Mouse (Mus musculus) erythroid progenitor cell, adult 5-6 weeks (primary cell): ENCODE results near the gene Dcaf7. TPM values are rescaled to one million over a fixed set of nuclear protein-coding genes. Genes with fewer than 3 reads are reported as not detected.

ENCODE experiments used
- ATAC-seq: replicated peaks from 2 replicates; pipeline ENCODE4 v1.8.0; 2016; ENCODE audit warnings: moderate number of reproducible peaks, mild to moderate bottlenecking, moderate TSS enrichment, inconsistent platforms; ENCODE audit not compliant: poor library complexity, low FRiP score, severe bottlenecking
- total RNA-seq, 2 experiments: library from RNA; stranded (forward) in 1 of 2; stranded (reverse) in 1 of 2; fragments of 150-400 nt in 1 of 2; fragments of 186-747, 209-891 nt in 1 of 2; gene quantifications; 2 replicates each; pipeline versions ENCODE4 v1.2.3 to v1.2.4; 2015 to 2017; ENCODE audit warnings: low replicate concordance in 2 of 2

The Dcaf7 gene
- total RNA-seq, 2 experiments from 2014 or later: 25.2 to 26.9 TPM

DNA sequence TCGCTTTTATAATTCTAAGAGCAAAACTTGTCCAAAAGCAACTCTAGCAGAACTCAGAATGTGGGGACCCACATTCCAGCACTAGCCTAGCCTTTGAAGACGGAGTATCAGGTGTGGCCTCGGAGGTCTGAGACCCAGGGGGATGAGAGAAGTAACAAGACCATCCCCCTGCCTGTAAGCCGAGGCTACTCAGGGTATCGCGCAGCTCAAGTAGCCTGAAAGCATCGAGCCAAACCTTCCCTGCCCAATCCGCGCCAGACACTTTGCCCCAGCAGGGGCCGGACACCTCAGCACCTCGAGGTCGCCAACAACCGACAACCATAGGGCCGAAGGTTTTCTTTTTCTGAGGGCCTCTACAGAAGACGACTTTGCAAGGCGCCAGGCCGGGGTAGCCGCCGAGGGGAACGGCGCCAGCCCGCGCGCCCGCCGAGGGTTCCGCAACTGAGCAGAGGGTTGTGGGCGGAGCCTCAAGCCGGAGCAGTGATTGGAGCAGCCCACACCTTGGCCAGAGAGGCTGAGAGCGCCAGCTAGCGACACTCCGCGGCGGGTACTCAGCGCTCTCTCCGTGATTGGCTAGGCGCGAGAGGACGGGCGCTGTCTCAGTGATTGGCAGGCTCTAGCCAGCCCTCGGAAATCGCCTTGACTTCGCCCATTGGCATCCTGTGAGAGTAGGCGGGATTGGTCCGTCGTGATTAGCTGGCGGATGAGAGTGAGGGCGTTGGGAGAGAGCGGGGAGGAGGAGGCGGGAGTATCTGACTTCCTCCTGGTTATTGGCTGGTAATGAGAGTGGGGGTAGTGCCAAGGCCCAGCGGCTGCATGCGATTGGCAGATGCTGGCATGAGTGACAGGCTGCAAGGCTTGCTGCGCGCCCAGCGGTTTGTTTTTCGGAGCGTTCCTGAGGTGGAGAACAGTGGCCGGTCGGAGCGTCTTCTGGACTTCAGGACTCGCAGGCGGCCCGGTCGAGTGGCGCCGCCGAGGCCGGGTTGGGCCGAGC, 47.3 kb downstream of the Dcaf7 start, which contains the start of gene Map3k3:
TSS of gene Map3k3 (plus strand) at position 906 of the 994 bp plus-strand sequence.
- ATAC-seq: peak; percentile 98

- 0 out of 2 replicates have a peak, but pooled peaks have one; percentile 22 for ATAC-seq
Observed at GRCm38 (mm10) chr11:106084911-106085561, 48.4 kb downstream of the Dcaf7 start.

DNA sequence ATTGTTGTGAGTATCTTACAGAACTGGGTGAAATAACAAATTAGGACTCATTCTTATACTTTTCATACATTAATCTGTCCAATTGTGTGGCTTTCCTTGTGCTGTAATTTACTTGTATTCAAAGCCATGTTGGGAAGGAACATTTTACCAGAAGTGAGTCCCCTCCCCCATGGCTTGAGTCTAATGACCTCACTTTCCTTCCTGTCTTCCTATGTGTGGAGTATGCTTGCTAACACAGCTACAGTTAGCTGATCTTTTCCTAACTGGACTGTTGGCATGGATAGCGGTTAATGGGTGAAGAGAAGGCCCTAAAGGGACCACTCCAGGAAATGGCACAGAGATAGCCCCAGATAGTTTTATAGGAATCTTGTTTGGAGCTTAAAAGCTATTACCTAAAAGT, 61.6 kb downstream of the Dcaf7 start:
- no peak for ATAC-seq

GRCm38 (mm10) chr11:106102866-106103265, 66.2 kb downstream of the Dcaf7 start:
- no peak for ATAC-seq

GRCm38 (mm10) chr11:106106047-106106587, 69.4 kb downstream of the Dcaf7 start:
- ATAC-seq: no peak

Other genes starting within 250 kb of the Dcaf7 start
- 3.4 TPM in 1 of 2 replicates, not detected in the other for gene Cyb561, start 83.5 kb upstream of the Dcaf7 start, total RNA-seq (2015; ENCODE audit: low replicate concordance)
- 1.5 TPM in 1 of 2 replicates, not detected in the other for gene Cyb561, start 83.5 kb upstream of the Dcaf7 start, total RNA-seq (2017; ENCODE audit: low replicate concordance)
- gene Ace, start 68.9 kb upstream of the Dcaf7 start, total RNA-seq (2015; ENCODE audit: low replicate concordance): 1.8 and 2.1 TPM in 2 replicates
- 1.1 and 1.2 TPM in 2 replicates for gene Ace, start 68.9 kb upstream of the Dcaf7 start, total RNA-seq (2017; ENCODE audit: low replicate concordance)
- not detected in 2 replicates for gene Ace3, start 42.2 kb upstream of the Dcaf7 start, total RNA-seq (2015; ENCODE audit: low replicate concordance)
- gene Ace3, start 42.2 kb upstream of the Dcaf7 start, total RNA-seq (2017; ENCODE audit: low replicate concordance): not detected in 2 replicates
- gene Kcnh6, start 28.7 kb upstream of the Dcaf7 start, total RNA-seq (2015; ENCODE audit: low replicate concordance): not detected in 2 replicates
- gene Kcnh6, start 28.7 kb upstream of the Dcaf7 start, total RNA-seq (2017; ENCODE audit: low replicate concordance): not detected in 2 replicates
- 5.9 TPM in 1 of 2 replicates, not detected in the other for gene Taco1, start 29.2 kb downstream of the Dcaf7 start, total RNA-seq (2015; ENCODE audit: low replicate concordance)
- gene Taco1, start 29.2 kb downstream of the Dcaf7 start, total RNA-seq (2017; ENCODE audit: low replicate concordance): 4.1 and 6.8 TPM in 2 replicates
- gene Map3k3, start 47.7 kb downstream of the Dcaf7 start, total RNA-seq (2015; ENCODE audit: low replicate concordance): 9.6 and 11.5 TPM in 2 replicates
- gene Map3k3, start 47.7 kb downstream of the Dcaf7 start, total RNA-seq (2017; ENCODE audit: low replicate concordance): 5.7 and 6.2 TPM in 2 replicates
- not detected in 2 replicates for gene Gm10840, start 124.0 kb downstream of the Dcaf7 start, total RNA-seq (2015; ENCODE audit: low replicate concordance)
- gene Gm10840, start 124.0 kb downstream of the Dcaf7 start, total RNA-seq (2017; ENCODE audit: low replicate concordance): not detected in 2 replicates
- gene Limd2, start 124.0 kb downstream of the Dcaf7 start, total RNA-seq (2015; ENCODE audit: low replicate concordance): 35.7 and 49.0 TPM in 2 replicates
- 4.8 and 8.7 TPM in 2 replicates for gene Limd2, start 124.0 kb downstream of the Dcaf7 start, total RNA-seq (2017; ENCODE audit: low replicate concordance)
- gene Strada, start 165.3 kb downstream of the Dcaf7 start, total RNA-seq (2015; ENCODE audit: low replicate concordance): 14.1 and 16.3 TPM in 2 replicates
- gene Strada, start 165.3 kb downstream of the Dcaf7 start, total RNA-seq (2017; ENCODE audit: low replicate concordance): 6.4 and 12.3 TPM in 2 replicates
- gene Ccdc47, start 179.5 kb downstream of the Dcaf7 start, total RNA-seq (2015; ENCODE audit: low replicate concordance): 24.1 and 54.9 TPM in 2 replicates
- 122 and 130 TPM in 2 replicates for gene Ccdc47, start 179.5 kb downstream of the Dcaf7 start, total RNA-seq (2017; ENCODE audit: low replicate concordance)
- gene Ddx42, start 180.1 kb downstream of the Dcaf7 start, total RNA-seq (2015; ENCODE audit: low replicate concordance): 28.9 and 47.6 TPM in 2 replicates
- 60.4 and 91.1 TPM in 2 replicates for gene Ddx42, start 180.1 kb downstream of the Dcaf7 start, total RNA-seq (2017; ENCODE audit: low replicate concordance)
- 6.5 and 13.8 TPM in 2 replicates for gene Ftsj3, start 219.2 kb downstream of the Dcaf7 start, total RNA-seq (2015; ENCODE audit: low replicate concordance)
- gene Ftsj3, start 219.2 kb downstream of the Dcaf7 start, total RNA-seq (2017; ENCODE audit: low replicate concordance): 19.1 and 20.7 TPM in 2 replicates
- 41.5 and 42.5 TPM in 2 replicates for gene Psmc5, start 219.3 kb downstream of the Dcaf7 start, total RNA-seq (2015; ENCODE audit: low replicate concordance)
- 33.4 and 66.2 TPM in 2 replicates for gene Psmc5, start 219.3 kb downstream of the Dcaf7 start, total RNA-seq (2017; ENCODE audit: low replicate concordance)
- gene Smarcd2, start 236.1 kb downstream of the Dcaf7 start, total RNA-seq (2015; ENCODE audit: low replicate concordance): 36.0 and 49.0 TPM in 2 replicates
- gene Smarcd2, start 236.1 kb downstream of the Dcaf7 start, total RNA-seq (2017; ENCODE audit: low replicate concordance): 119 and 162 TPM in 2 replicates
- not detected in 2 replicates for gene Tcam1, start 239.8 kb downstream of the Dcaf7 start, total RNA-seq (2015; ENCODE audit: low replicate concordance)
- gene Tcam1, start 239.8 kb downstream of the Dcaf7 start, total RNA-seq (2017; ENCODE audit: low replicate concordance): not detected in 2 replicates